Mouse (Mus musculus) embryo, embryonic 10.5 days (tissue): ENCODE measurements around the gene Olfr1047.
"Not testable (repeated sequence)": the region's sequence is repeated elsewhere in the genome, so short reads cannot be mapped to it uniquely, and the experiment has no call there.

Source experiments
- DNase-seq: peaks from one replicate; pipeline ENCODE4 v3.0.0-alpha.2; 2015; ENCODE audit warnings: low spot score

Gene Olfr1047

DNA sequence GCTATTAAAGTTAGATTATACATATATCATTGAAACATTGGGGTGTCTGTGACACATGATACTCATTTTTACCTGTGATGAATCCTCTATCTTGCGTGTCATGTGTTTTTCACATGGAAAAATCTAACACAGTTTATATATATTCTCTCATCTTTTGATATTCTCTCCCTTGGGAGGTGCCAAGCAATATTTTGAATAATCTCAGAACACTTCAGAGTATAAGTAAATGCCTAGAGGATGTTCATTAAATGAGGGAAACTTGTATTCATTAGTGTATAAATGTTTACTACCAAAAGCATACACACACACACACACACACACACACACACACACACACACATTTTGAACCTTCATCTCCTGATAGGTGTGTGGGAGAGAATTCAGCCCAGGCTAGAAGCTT is at the start of gene Olfr1047:
Olfr1047 (minus strand) TSS at position 101 of the 400 bp plus-strand sequence.
- no peak for DNase-seq

DNA sequence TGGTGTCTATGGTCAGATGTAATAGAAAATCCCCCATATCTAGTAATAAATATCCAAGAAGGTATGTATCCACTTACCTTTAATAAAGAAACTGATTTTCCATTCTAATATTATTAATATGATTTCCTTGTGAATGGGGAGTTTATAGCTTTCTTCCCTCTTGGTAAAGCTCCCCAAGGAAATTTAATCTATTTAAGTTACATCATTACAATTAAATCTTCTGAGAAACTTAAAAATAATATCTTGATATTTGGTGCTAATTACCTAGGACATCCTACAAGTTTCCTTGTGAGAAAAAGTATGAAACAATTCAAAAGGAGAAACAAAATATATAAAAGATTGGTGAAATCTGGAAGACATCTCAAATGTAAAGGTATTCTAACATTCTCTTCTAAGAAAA is 47.8 kb upstream of the Olfr1047 start, which contains the start of gene Olfr1051:
Olfr1051 (minus strand) TSS at position 101 of the 400 bp plus-strand sequence.
- not testable (repeated sequence) for DNase-seq

- DNase-seq: not testable (repeated sequence)
These were observed 27.0 kb upstream of the Olfr1047 start, which contains the start of gene Olfr1049 for GRCm38 (mm10) chr2:86258228-86258627. Gene Olfr1049, minus strand, starts transcription at chr2:86258328.

DNA sequence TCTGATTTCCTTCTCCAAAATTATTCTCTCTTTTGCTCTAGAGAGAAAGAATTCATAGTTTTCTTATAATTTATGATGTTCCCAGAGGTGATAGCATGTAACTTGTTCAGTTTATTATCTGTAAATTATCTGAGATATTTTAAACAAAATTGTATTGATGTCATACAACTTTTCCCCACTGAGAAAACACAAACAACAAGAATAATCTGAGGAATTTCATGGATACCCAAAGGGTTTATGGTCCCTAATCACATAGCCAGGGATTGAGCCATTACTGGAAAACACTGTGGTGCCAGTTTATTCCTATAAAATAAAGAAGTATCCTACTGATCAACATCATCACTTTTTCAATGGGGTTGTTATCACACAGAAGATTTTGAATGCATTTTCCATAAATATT is 9.0 kb upstream of the Olfr1047 start, which contains the start of gene Olfr1048:
Olfr1048 (minus strand) TSS at position 101 of the 400 bp plus-strand sequence.
- no peak for DNase-seq

- DNase-seq: no peak
These were observed 12.0 kb downstream of the Olfr1047 start, which contains the start of gene Olfr1046 for GRCm38 (mm10) chr2:86219214-86219613. Gene Olfr1046, minus strand, starts transcription at chr2:86219314.

GRCm38 (mm10) chr2:86202909-86203308 is 28.3 kb downstream of the Olfr1047 start, which contains the start of gene Olfr1045:
Gene Olfr1045, minus strand, starts transcription at chr2:86203009.
- no peak for DNase-seq

DNA sequence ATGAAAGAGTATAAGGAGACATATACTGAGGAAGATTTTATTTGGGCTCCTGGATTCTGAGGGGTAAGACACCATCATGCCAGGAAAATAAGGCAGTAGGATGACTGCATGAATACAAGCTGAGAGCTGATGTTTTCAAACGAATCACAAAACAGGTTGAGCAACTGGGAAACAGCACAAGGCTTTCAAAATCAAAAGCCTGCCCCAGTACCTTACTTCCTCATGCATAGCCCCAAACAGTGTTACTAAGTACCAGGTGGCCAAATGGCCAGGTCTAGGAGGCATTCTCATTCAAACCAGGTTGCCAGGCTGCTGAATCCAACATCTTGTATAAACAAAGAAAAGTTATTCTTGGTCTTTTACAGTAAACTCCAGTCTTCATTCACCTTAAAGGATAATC is 35.3 kb downstream of the Olfr1047 start:
- DNase-seq: no peak

DNA sequence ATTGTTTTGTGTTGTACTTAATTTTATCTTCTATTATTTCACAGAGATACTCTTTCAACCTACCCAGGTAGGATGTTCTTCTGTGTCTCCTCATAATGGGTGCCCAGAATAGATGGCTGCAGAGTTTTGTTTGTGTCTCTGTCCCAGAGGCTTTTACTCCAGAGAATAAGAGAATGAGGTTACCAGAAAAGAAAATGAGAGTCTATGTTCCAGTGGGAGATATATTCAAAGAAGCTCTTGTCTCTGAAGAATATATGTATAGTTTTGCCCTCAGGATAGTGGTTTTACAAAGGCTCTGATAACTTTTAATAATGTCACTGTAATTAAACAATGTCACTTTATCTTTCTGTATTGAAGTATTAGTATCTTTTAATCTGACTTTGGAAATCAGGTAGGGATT is 45.6 kb downstream of the Olfr1047 start, which contains the start of gene Olfr52:
Olfr52 (minus strand) TSS at position 101 of the 400 bp plus-strand sequence.
- no peak for DNase-seq

- DNase-seq: no peak
These were observed 51.3 kb downstream of the Olfr1047 start for GRCm38 (mm10) chr2:86179950-86180349.

GRCm38 (mm10) chr2:86177720-86178119 is 53.5 kb downstream of the Olfr1047 start, which contains the start of gene Olfr1044:
Gene Olfr1044, minus strand, starts transcription at chr2:86177820.
- DNase-seq: no peak
